Mouse (Mus musculus): Measurements from ENCODE around the gene Noxo1.

GRCm38 (mm10) chr17:24728184-24728583, 32.1 kb downstream of the Noxo1 start:
- no peak for TF ChIP-seq KAT2A (conservative IDR thresholded peaks at IDR 0.05; ENCODE audit: low read depth, low read length)
- no peak for TF ChIP-seq GATA1 (IDR thresholded peaks at IDR 0.05; ENCODE audit: low read depth, low read length)
- TF ChIP-seq USF2 (IDR thresholded peaks at IDR 0.05; ENCODE audit: borderline replicate concordance in 1 of 2, insufficient read depth in 1 of 2, low read depth in 1 of 2, low read length in 2 of 2) = no peak

Data from MEL (cell line).